Mouse (Mus musculus) spleen, postnatal 4 days (tissue): ENCODE measurements around the gene Oas2.

Experiments used
- DNase-seq, 2 experiments: peaks; one replicate each; pipeline ENCODE4 v3.0.0; 2022; ENCODE audit warnings: low spot score in 2 of 2

The Oas2 gene

DNA sequence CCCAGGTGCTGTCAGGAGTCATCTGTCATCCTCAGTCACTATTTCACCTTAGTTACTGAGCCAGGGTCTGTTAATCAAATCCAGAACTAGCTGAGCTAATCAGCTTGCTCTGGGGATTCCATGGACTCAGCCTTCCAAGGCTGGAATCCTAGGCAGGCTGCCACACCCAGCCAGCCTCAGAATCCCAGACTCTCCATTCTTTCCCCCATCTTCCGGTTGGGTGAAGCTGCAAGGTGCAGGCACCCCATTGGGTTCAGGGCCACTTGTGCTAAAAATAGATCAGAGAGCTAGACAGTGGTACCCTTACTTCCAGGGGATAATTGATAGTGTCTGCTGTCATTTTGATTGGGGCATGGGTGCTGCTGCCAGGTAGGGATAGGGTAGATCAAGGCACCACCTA lies 16.9 kb downstream of the Oas2 start:
- no peak for DNase-seq

DNA sequence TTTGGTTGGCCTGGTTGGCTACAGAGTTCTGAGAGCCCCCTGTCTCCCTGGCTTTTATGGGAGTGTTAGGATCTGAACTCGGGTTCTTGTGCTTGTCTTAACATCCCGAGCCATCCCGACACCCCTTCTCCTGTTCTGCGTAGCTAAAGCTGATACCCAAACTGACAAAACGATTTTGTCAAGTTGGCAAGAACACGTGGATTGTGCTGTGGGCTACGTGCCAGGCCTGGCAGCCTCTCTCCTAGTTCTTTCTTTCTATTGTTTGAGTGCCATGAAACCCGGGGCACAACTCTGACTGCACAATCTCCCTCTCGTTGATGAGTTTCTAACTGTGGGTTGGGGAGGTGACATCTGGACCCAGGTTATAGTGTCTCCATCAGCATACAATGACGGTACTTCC lies 20.3 kb downstream of the Oas2 start:
- DNase-seq, result no peak

DNA sequence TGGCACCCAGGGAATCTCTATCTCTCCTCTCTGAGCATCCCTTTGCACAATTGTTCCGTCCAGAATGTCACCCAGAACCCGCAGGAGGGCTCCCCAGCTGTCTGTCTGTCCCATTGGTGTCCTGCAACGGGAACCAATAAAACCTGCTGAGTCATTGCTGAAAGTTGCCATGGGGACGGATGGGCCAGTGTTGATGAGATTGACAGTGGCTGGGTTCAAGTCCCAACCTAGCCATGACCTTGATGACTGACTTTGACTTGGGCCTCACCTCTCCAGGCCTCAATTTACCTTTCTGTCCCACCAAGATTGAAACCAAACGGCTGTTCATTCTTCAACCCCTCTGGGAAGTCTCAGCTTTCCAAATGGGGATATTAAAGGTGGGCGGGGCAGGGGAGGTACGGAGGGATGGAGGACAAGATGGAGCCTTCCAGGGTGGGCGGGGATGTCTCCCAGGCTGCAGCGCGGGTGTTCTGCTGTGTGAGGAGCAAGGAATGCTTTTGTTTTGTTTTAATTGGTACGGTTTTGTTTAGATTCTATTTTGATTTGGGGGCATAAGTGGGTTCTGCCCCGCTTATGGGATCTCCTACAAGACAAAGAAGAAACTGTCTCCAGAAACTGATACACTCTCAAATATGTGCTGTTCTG lies 23.7 kb downstream of the Oas2 start:
- DNase-seq, result no peak

DNA sequence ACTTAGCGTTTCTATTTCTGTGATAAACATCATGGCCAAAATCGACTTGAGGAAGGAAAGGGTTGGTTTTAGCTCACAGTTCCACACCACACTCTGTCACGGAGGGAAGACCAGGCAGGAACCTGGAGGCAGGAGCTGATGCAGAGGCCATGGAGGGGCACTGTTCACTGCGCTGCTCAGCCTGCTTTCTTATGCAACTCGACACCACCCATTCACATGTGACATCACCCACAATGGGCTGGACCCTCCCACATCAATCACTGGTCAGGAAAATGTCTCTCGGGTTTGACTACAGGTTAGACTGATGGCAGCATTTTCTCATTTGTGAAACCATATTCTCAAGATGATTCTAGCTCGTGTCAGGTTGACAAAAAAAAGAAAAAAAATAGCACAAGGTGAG lies 28.6 kb downstream of the Oas2 start:
- no peak for DNase-seq

GRCm38 (mm10) chr5:120718600-120719378 lies 30.9 kb downstream of the Oas2 start:
- DNase-seq, result no peak

GRCm38 (mm10) chr5:120717136-120717535 lies 32.5 kb downstream of the Oas2 start:
- DNase-seq, result no peak

DNA sequence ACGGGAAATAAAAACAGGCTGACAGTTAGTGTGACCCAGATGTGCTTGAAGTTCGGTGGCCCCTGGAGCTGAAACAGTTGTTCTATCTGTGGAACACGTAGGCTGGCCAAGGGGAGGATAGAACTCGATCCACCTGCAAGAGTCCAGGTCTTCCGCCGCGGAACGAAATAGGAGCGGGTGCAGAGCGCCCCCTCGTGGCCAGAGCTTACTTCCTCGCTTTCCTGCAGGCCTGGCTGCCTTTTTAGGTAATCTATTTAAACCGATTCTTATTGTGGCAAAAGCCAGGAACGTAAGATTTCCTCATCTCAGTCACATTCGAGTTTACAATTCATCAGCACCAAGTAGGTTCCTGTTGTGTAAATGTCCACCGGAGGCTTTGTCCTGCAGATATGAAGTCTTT lies 35.3 kb downstream of the Oas2 start:
- peak; percentile 74 to 92 for DNase-seq

- peak in 1 of 2 experiments; percentile 53 for DNase-seq
Observed at GRCm38 (mm10) chr5:120712721-120713120, 36.9 kb downstream of the Oas2 start.

DNA sequence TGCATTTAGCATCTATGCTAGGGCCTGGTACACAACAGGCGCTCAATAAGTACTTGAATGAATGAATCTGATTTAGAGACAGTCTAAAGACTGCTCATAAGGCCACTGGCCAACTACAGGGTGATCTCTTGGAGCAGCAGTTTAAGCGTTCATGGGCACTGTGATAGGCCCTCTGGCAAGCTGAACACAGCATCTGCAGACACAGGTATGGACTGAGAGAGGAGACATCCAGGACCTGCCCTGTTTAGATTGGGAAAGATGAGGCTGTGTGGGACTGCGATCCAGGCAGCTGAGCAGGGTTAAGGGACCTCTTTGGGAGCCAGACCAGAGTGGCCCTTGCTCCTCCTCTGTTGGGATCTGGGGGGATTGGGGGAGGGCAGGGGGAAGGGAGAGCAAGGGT lies 37.8 kb downstream of the Oas2 start, which contains the start of gene Dtx1:
Dtx1 (minus strand) TSS at position 101 of the 400 bp plus-strand sequence.
- no peak for DNase-seq

DNA sequence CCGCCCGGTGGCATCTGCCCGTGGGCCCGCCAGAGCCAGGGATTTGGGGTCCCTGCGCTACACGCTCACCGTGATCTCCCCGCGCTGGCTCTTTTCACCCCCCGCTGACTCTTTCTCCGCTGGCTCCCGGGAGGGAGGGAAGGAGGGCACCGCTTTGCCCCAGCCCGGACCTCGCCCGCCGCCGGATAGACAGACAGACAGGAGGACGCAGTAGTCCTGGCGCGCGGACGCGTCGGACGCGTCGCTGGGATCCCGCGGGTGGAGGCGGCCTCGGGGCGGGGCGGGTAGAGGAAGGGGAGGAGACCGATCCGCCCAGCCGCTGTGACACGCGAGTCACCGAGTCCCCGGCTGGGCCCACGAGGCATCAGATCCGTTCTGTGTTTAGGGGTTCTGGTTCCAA lies 38.2 kb downstream of the Oas2 start:
- DNase-seq, result peak; percentile 44 to 75

- DNase-seq, result no peak
Observed at GRCm38 (mm10) chr5:120710826-120711248, 38.8 kb downstream of the Oas2 start.

DNA sequence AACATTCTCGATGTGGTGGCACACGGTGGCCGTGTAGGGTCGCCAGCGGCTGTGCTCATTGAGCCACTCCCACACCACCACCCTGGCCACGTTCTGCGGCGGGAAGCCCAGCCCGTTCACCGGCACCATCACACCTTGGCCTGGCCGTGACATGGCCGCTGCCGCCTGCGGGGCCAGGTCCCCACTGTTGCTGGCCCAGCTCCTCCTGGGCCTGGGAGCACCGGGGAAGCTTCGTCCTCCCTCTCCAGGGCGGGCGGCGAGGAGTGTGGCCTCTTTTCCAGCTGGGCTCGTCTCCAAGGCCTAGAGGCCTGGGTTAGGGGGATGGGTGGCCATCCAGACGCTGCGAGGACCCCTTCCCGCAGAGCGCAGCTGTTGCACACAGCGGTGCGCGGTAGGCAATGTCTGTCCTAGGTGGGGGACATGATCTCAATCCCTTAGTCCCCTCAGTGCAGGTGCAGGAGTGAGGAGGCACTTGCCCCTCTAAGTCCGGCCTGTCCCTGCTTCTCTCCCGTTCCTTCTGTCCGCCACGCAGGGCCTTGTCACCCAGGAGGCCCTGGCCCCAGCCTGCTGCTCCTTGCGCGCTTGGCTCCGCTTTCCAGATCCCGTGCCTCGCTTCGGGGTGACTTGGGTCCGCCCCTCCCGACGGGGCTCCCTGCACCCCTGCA lies 39.4 kb downstream of the Oas2 start:
- no peak for DNase-seq

DNA sequence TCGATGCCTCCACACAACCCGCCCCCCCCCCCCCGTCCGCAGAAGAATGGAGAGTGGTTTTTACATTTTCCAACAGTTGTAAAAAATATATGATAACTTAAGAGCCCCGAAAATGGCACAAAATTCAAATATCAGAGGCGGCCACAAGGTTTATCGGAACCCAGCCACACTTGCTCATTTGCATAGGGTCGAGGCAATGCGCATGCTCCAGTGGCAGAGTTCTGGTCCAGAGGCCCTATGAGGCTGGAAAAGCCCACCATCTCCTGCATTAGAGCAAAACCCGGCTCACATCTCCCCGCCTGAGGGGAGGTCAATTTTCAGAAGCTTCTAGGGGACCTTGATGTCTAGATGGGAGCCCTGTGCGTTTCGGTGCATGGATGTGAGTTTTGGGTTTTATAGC lies 42.7 kb downstream of the Oas2 start:
- DNase-seq, result no peak

GRCm38 (mm10) chr5:120706541-120706940 lies 43.1 kb downstream of the Oas2 start:
- DNase-seq, result no peak

DNA sequence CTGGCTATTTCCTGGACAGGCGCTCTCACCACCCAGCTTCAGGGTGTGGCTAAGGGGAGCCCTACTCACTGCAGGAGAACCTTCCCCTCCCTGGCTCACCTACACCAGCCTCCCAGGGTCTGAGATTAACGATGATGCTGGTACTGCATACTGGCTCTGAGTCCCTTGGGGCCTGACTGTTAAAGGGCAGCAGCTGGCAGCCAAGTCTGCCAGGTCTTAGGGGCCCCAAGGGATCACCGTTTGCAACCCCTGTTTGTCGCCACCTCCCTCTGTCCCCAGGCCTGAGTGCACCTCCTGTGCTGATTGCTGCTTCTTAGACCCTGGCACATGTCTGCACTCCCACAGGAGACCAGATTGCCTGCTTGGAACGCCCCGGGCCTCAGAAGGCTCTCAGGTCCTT lies 45.2 kb downstream of the Oas2 start:
- peak in 1 of 2 experiments; percentile 43 for DNase-seq

DNA sequence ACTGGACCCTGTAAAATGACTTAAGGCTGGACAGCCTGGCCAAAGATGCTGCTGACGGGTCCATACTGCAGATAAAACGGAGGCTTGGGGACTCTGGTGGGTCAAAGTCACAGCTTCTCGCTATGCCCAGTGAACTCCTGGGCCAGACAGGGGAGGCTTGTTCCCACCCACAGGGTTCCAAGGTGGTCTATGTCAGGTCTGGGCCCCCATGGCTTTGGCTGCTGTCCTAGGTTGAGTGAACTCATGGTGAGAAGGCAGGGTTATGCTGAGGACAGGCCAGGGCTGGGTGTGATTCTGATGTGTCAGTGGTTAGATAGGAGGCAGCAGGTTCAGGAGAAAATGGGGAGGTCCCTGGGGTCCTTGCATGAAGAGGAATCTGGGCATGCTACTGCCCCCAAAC lies 46.0 kb downstream of the Oas2 start:
- DNase-seq, result no peak

DNA sequence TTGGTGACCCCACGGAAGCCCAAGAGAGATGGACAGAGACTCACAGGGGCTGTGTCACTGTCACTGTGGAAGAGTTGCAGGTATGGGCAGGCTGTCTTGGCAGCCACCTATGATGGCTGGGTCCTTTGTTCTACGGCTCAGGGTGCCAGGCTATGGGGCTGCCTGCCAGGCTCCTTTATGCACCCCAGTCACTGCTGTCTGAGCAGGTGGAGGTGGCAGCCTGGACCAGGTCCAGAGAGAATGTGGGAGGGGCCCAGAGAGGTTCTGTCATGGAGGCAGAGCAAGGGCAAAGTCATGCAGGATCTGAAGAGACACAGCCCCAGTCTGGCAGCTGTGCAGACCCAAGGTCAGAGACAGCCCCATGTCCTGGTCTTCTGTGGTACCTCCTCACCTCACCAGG lies 46.7 kb downstream of the Oas2 start:
- DNase-seq, result no peak

DNA sequence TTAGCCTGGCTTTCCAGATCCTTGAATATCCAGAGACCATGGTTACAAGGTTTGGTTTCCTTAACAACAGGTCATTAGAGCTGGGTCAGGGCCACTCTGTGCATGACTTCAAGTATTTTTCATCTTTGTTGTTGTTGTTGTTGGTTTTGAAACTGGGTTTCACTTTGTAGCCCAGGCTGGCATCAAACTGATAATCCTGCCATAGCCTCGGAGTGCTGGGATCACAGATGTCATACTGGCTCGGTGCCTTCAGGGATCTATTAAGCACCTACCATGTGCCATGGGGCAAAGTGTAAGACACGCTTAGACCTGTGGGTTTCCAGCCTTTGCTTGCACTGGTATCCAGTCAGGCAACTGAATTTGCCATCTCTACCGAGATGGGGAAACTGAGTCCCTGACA lies 47.2 kb downstream of the Oas2 start:
- DNase-seq, result no peak

- no peak for DNase-seq
Observed at GRCm38 (mm10) chr5:120700996-120701790, 48.5 kb downstream of the Oas2 start.

DNA sequence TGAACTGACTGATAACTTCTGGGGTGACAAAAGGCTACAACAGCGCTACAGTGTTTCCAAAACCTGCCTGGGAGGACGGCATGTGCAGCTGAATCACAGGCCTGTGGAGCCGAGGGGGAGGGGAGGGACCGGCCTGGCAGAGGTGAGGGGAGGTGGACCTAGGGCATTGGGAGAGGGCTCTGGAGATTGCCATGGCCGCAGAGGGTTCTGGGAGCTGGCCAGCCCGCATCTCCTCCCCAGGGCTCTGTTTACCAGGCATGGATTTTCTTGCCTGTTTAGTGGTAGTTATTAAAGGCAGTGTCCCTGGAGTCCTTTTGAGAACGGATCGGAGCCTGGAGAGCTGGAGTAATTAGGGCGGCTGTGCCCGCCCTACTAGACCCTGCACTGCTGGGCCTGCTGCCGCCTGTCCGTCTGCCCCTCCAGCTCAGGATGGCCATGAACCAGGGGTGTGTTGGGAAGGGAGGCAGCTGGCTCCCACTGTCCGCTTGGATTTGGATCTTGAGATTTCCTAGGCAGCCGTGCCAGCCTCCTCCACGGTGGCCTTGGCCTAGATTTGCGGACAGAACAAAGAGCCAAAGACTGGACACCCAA lies 50.8 kb downstream of the Oas2 start:
- DNase-seq, result no peak

GRCm38 (mm10) chr5:120698181-120698580 lies 51.5 kb downstream of the Oas2 start:
- no peak for DNase-seq

DNA sequence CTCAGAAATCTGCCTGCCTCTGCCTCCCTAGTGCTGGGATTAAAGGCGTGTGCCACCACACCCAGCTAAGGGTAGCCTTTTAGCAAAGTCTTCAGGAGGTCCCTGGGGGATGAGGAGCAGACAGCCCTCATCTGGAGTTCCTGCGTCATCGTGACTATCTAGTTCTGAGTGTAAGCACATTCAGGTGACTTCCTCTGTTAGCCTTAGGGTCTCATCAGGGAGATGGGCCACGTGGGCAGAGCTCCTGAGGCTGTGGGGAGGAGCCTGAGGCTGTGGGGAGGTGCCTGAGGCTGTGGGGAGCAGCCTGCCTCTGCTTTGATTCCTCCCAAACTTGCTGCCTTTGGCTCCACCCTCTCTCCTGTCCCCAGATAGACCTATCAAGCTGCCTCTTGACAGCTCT lies 52.8 kb downstream of the Oas2 start:
- no peak for DNase-seq
